Mouse (Mus musculus) MEL (cell line): ENCODE measurements around the gene Pla2g7. TPM values are rescaled to one million over a fixed set of nuclear protein-coding genes. Genes with fewer than 3 reads are reported as not detected.

ENCODE experiments used
- DNase-seq: peaks from one replicate; pipeline ENCODE4 v3.0.0; 2011; ENCODE audit warnings: low read depth, low spot score
- H3K27ac ChIP-seq: 2 replicates; pipeline ENCODE4 v1.5.1; 2012; ENCODE audit warnings: low read depth, mild to moderate bottlenecking, control low read depth, low read length, moderate library complexity; ENCODE audit not compliant: control insufficient read depth
- H3K27me3 ChIP-seq, 2 experiments: fragments of 150-350 bp in 1 of 2; sonication (generic) in 1 of 2; 2 replicates each; pipeline ENCODE4 v1.6.1; 2012; ENCODE audit warnings: low read length in 2 of 2, mild to moderate bottlenecking in 2 of 2, improper control_type of control experiment in 1 of 2, moderate library complexity in 1 of 2; ENCODE audit not compliant: insufficient read depth in 2 of 2, control insufficient read depth in 1 of 2
- H3K36me3 ChIP-seq, 2 experiments: 2 replicates each; pipeline ENCODE4 v1.6.1; 2012 to 2014; ENCODE audit warnings: low read length in 2 of 2, improper control_type of control experiment in 1 of 2, inconsistent platforms in 1 of 2, mild to moderate bottlenecking in 1 of 2; ENCODE audit not compliant: insufficient read depth in 2 of 2, control insufficient read depth in 1 of 2
- H3K4me1 ChIP-seq, 2 experiments: fragments of 150-350 bp in 1 of 2; sonication (generic) in 1 of 2; 2 replicates each; pipeline ENCODE4 v1.6.1; 2012; ENCODE audit warnings: low read length in 2 of 2, improper control_type of control experiment in 1 of 2, mild to moderate bottlenecking in 1 of 2; ENCODE audit not compliant: insufficient read depth in 2 of 2, control insufficient read depth in 1 of 2
- H3K4me3 ChIP-seq, 2 experiments: fragments of 150-350 bp in 1 of 2; sonication (generic) in 1 of 2; 2 replicates each; pipeline ENCODE4 v1.5.1; 2012; ENCODE audit warnings: low read depth in 2 of 2, low read length in 2 of 2, mild to moderate bottlenecking in 2 of 2, moderate library complexity in 2 of 2, control low read depth in 1 of 2, improper control_type of control experiment in 1 of 2; ENCODE audit not compliant: control insufficient read depth in 1 of 2, insufficient read depth in 1 of 2
- H3K79me2 ChIP-seq: 2 replicates; pipeline ENCODE4 v1.6.1; 2012; ENCODE audit warnings: mild to moderate bottlenecking, low read length, moderate library complexity; ENCODE audit not compliant: control insufficient read depth, poor library complexity, insufficient read depth
- H3K9ac ChIP-seq: 2 replicates; pipeline ENCODE4 v1.6.1; 2012; ENCODE audit warnings: low read depth, mild to moderate bottlenecking, control low read depth, low read length, moderate library complexity; ENCODE audit not compliant: control insufficient read depth, poor library complexity, severe bottlenecking
- H3K9me3 ChIP-seq: fragments of 150-350 bp; sonication (generic); replicated peaks from 2 replicates; pipeline ENCODE4 v1.6.1; 2012; ENCODE audit warnings: mild to moderate bottlenecking, low read length, improper control_type of control experiment, moderate library complexity; ENCODE audit not compliant: insufficient read depth
- CHD1 ChIP-seq: IDR thresholded peaks from 2 replicates; pipeline ENCODE4 v1.6.1; 2012; ENCODE audit warnings: low read depth, mild to moderate bottlenecking, inconsistent platforms, low read length, improper control_type of control experiment
- CHD2 ChIP-seq: IDR thresholded peaks from 2 replicates; pipeline ENCODE4 v1.6.1; 2011; ENCODE audit warnings: low read length, improper control_type of control experiment
- ELF1 ChIP-seq: IDR thresholded peaks from 2 replicates; pipeline ENCODE4 v1.6.1; 2014; ENCODE audit warnings: low read depth, mild to moderate bottlenecking, inconsistent platforms, low read length, improper control_type of control experiment, moderate library complexity
- EP300 ChIP-seq, 2 experiments: IDR thresholded peaks; 2 replicates each; pipeline ENCODE4 v1.6.1; 2011; ENCODE audit warnings: improper control_type of control experiment in 2 of 2, low read length in 2 of 2, low read depth in 1 of 2, mild to moderate bottlenecking in 1 of 2
- GABPA ChIP-seq: IDR thresholded peaks from 2 replicates; pipeline ENCODE4 v1.6.1; 2012; ENCODE audit warnings: low read depth, mild to moderate bottlenecking, inconsistent platforms, low read length, improper control_type of control experiment, moderate library complexity
- GATA1 ChIP-seq: IDR thresholded peaks from 2 replicates; pipeline ENCODE4 v1.6.1; 2011; ENCODE audit warnings: low read depth, low read length, improper control_type of control experiment
- HCFC1 ChIP-seq: IDR thresholded peaks from 2 replicates; pipeline ENCODE4 v1.6.1; 2012; ENCODE audit warnings: low read depth, mild to moderate bottlenecking, inconsistent platforms, low read length, improper control_type of control experiment, moderate library complexity
- JUND ChIP-seq: IDR thresholded peaks from 2 replicates; pipeline ENCODE4 v1.6.1; 2011; ENCODE audit warnings: low read depth, mild to moderate bottlenecking, improper control_type of control experiment, low read length
- KAT2A ChIP-seq: conservative IDR thresholded peaks from 2 replicates; pipeline ENCODE4 v1.6.1; 2012; ENCODE audit warnings: low read depth, low read length, improper control_type of control experiment, inconsistent platforms
- MAFK ChIP-seq: IDR thresholded peaks from 2 replicates; pipeline ENCODE4 v1.6.1; 2011; ENCODE audit warnings: low read depth, mild to moderate bottlenecking, low read length, improper control_type of control experiment, borderline replicate concordance
- MAZ ChIP-seq: IDR thresholded peaks from 2 replicates; pipeline ENCODE4 v1.6.1; 2012; ENCODE audit warnings: low read depth, mild to moderate bottlenecking, inconsistent platforms, low read length, improper control_type of control experiment
- MXI1 ChIP-seq: IDR thresholded peaks from 2 replicates; pipeline ENCODE4 v1.6.1; 2011; ENCODE audit warnings: mild to moderate bottlenecking, low read depth, low read length, improper control_type of control experiment
- MYB ChIP-seq: IDR thresholded peaks from 2 replicates; pipeline ENCODE4 v1.6.1; 2011; ENCODE audit warnings: mild to moderate bottlenecking, low read depth, low read length, improper control_type of control experiment
- MYC ChIP-seq: IDR thresholded peaks from 2 replicates; pipeline ENCODE4 v1.6.1; 2011; ENCODE audit warnings: low read depth, mild to moderate bottlenecking, low read length, improper control_type of control experiment, moderate library complexity
- NELFE ChIP-seq: IDR thresholded peaks from 2 replicates; pipeline ENCODE4 v1.6.1; 2011; ENCODE audit warnings: low read depth, low read length, improper control_type of control experiment
- NRF1 ChIP-seq: IDR thresholded peaks from 2 replicates; pipeline ENCODE4 v1.6.1; 2014; ENCODE audit warnings: low read depth, mild to moderate bottlenecking, inconsistent platforms, low read length, improper control_type of control experiment, moderate library complexity; ENCODE audit not compliant: poor library complexity, insufficient read depth, severe bottlenecking
- POLR2A ChIP-seq, 2 experiments: IDR thresholded peaks; 2 replicates each; pipeline ENCODE4 v1.6.1; 2011 to 2012; ENCODE audit warnings: low read length in 2 of 2, mild to moderate bottlenecking in 2 of 2, control low read depth in 1 of 2, improper control_type of control experiment in 1 of 2, low read depth in 1 of 2, moderate library complexity in 1 of 2; ENCODE audit not compliant: control insufficient read depth in 1 of 2, insufficient read depth in 1 of 2, poor library complexity in 1 of 2
- POLR2AphosphoS2 ChIP-seq: IDR thresholded peaks from 2 replicates; pipeline ENCODE4 v1.6.1; 2011; ENCODE audit warnings: low read length, improper control_type of control experiment
- RAD21 ChIP-seq: IDR thresholded peaks from 2 replicates; pipeline ENCODE4 v1.6.1; 2011; ENCODE audit warnings: mild to moderate bottlenecking, low read depth, low read length, improper control_type of control experiment
- RCOR1 ChIP-seq: IDR thresholded peaks from 2 replicates; pipeline ENCODE4 v1.6.1; 2012; ENCODE audit warnings: low read depth, mild to moderate bottlenecking, inconsistent platforms, low read length, improper control_type of control experiment
- TAL1 ChIP-seq: IDR thresholded peaks from 2 replicates; pipeline ENCODE4 v1.6.1; 2012; ENCODE audit warnings: mild to moderate bottlenecking, inconsistent platforms, low read length, moderate library complexity, mixed read lengths
- TCF12 ChIP-seq: IDR thresholded peaks from 2 replicates; pipeline ENCODE4 v1.6.1; 2014; ENCODE audit warnings: low read depth, mild to moderate bottlenecking, inconsistent platforms, low read length, improper control_type of control experiment, moderate library complexity
- UBTF ChIP-seq: IDR thresholded peaks from 2 replicates; pipeline ENCODE4 v1.6.1; 2012; ENCODE audit warnings: low read depth, mild to moderate bottlenecking, inconsistent platforms, low read length, improper control_type of control experiment, moderate library complexity, borderline replicate concordance; ENCODE audit not compliant: insufficient read depth
- USF1 ChIP-seq: IDR thresholded peaks from 2 replicates; pipeline ENCODE4 v1.6.1; 2014; ENCODE audit warnings: low read depth, mild to moderate bottlenecking, inconsistent platforms, low read length, improper control_type of control experiment, moderate library complexity
- USF2 ChIP-seq, 2 experiments: IDR thresholded peaks; 2 replicates each; pipeline ENCODE4 v1.6.1; 2011 to 2012; ENCODE audit warnings: improper control_type of control experiment in 2 of 2, low read length in 2 of 2, borderline replicate concordance in 1 of 2, inconsistent platforms in 1 of 2, low read depth in 1 of 2, mild to moderate bottlenecking in 1 of 2; ENCODE audit not compliant: insufficient read depth in 1 of 2
- ZC3H11A ChIP-seq: IDR thresholded peaks from 2 replicates; pipeline ENCODE4 v1.6.1; 2012; ENCODE audit warnings: low read depth, mild to moderate bottlenecking, inconsistent platforms, low read length, improper control_type of control experiment
- ZKSCAN1 ChIP-seq: IDR thresholded peaks from 2 replicates; pipeline ENCODE4 v1.6.1; 2012; ENCODE audit warnings: low read depth, mild to moderate bottlenecking, inconsistent platforms, low read length, improper control_type of control experiment, moderate library complexity
- ZNF384 ChIP-seq: IDR thresholded peaks from 2 replicates; pipeline ENCODE4 v1.6.1; 2012; ENCODE audit warnings: low read depth, mild to moderate bottlenecking, inconsistent platforms, low read length, improper control_type of control experiment
- polyA plus RNA-seq, 2 experiments: library from polyadenylated mRNA; stranded (reverse) in 1 of 2; unstranded in 1 of 2; fragments of >175 nt in 1 of 2; fragments of >200 nt in 1 of 2; gene quantifications; 2 replicates each; pipeline versions ENCODE4 v1.2.1 to v1.2.4; 2012; ENCODE audit warnings: low replicate concordance in 2 of 2, low read depth in 1 of 2; ENCODE audit not compliant: insufficient read length in 2 of 2, insufficient read depth in 1 of 2, missing spikeins in 1 of 2
- total RNA-seq: library from RNA; depleted of rRNA; stranded (reverse); fragments of 300-350 nt; gene quantifications from 2 replicates; pipeline ENCODE4 v1.2.3, GENCODE M21; 2012

Gene Pla2g7
- total and polyA plus RNA-seq, 3 experiments = not detected

GRCm38 (mm10) chr17:43645136-43645535, 77.2 kb downstream of the Pla2g7 start:
- Histone ChIP-seq H3K4me1 (no peaks in the 10 kb centered on the region), H3K9me3 (no peaks in the 10 kb centered on the region), H3K36me3 (no peaks in the 10 kb centered on the region), H3K4me3 (no peak overlapping the region), H3K27me3 (no peaks in the 10 kb centered on the region), H3K27ac (no peak overlapping the region), H3K79me2 (no peaks in the 10 kb centered on the region), H3K9ac (no peak overlapping the region)
- TF ChIP-seq TCF12 (no peak), CHD1 (no peak), ZNF384 (no peak), MXI1 (no peak), POLR2AphosphoS2 (no peak), EP300 (IDR thresholded peaks at IDR 0.05; ENCODE audit: low read depth in 1 of 2, low read length in 2 of 2) (no peak), TAL1 (no peak), MYC (no peak), JUND (no peak), ZC3H11A (no peak), POLR2A (IDR thresholded peaks at IDR 0.05; ENCODE audit: control insufficient read depth in 1 of 2, insufficient read depth in 1 of 2, low read depth in 1 of 2, low read length in 2 of 2, poor library complexity in 1 of 2) (no peak), USF2 (IDR thresholded peaks at IDR 0.05; ENCODE audit: borderline replicate concordance in 1 of 2, insufficient read depth in 1 of 2, low read depth in 1 of 2, low read length in 2 of 2) (no peak), KAT2A (no peak), HCFC1 (no peak), USF1 (no peak)
- no peak for DNase-seq

DNA sequence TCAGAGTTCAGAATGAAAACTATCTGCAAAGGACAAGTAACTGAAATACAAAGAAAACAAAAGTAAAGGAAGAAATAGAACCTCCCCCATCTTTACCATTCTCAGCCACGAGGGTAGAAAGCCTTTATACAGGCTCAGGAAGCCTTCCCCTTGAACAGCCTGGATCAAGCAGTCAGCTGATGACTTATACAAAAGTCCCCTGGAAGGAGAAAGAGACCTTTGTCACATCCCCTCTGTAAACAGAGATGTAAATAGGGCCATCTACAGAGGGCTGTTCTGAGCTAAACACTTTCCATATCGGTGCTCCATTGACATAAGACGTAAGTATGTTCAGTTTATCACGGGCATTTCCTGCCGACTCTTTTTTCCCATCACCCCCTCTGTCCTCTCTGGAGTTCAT, 79.0 kb downstream of the Pla2g7 start:
- no peak for DNase-seq
- Histone ChIP-seq H3K79me2 (no peaks in the 10 kb centered on the region), H3K27ac (no peak overlapping the region), H3K9ac (no peak overlapping the region), H3K9me3 (no peaks in the 10 kb centered on the region), H3K4me3 (no peak overlapping the region), H3K27me3 (no peaks in the 10 kb centered on the region), H3K4me1 (no peaks in the 10 kb centered on the region), H3K36me3 (no peaks in the 10 kb centered on the region)
- no peak for TF ChIP-seq RCOR1
- no peak for TF ChIP-seq MYB
- TF ChIP-seq ZKSCAN1 = no peak
- no peak for TF ChIP-seq ELF1
- no peak for TF ChIP-seq NRF1
- TF ChIP-seq JUND = no peak
- no peak for TF ChIP-seq NELFE
- no peak for TF ChIP-seq MAZ
- no peak for TF ChIP-seq GABPA
- TF ChIP-seq CHD1 = no peak
- TF ChIP-seq GATA1 = no peak
- TF ChIP-seq UBTF = no peak
- TF ChIP-seq MXI1 = no peak
- no peak for TF ChIP-seq MAFK
- TF ChIP-seq EP300 (IDR thresholded peaks at IDR 0.05; ENCODE audit: low read depth in 1 of 2, low read length in 2 of 2) = no peak
- TF ChIP-seq CHD2 = no peak
- TF ChIP-seq POLR2A (IDR thresholded peaks at IDR 0.05; ENCODE audit: control insufficient read depth in 1 of 2, insufficient read depth in 1 of 2, low read depth in 1 of 2, low read length in 2 of 2, poor library complexity in 1 of 2) = no peak
- no peak for TF ChIP-seq RAD21
